Mouse (Mus musculus): ENCODE results near the gene Tescl.

- TF ChIP-seq TAL1 (IDR thresholded peaks at IDR 0.05; ENCODE audit: low read length) = peak; percentile 65
- TF ChIP-seq GATA1 (IDR thresholded peaks at IDR 0.05; ENCODE audit: low read length) = peak; percentile 93
Observed at GRCm38 (mm10) chr7:24371012-24371808, 37.5 kb upstream of the Tescl start.
